Mouse (Mus musculus) stomach, postnatal 0 days (tissue): ENCODE measurements around the gene Cdk14.

ENCODE experiments used
- CTCF ChIP-seq: IDR thresholded peaks from 2 replicates; pipeline ENCODE4 v1.5.1; 2016; ENCODE audit warnings: antibody characterized with exemption, low read depth, mild to moderate bottlenecking, moderate library complexity
- EP300 ChIP-seq: optimal IDR thresholded peaks from 2 replicates; pipeline ENCODE3; 2016; ENCODE audit warnings: antibody characterized with exemption

- TF ChIP-seq CTCF (no peak), EP300 (no peak)
These were observed 543.4 kb downstream of the Cdk14 start for GRCm38 (mm10) chr5:4876653-4877091.
